Mouse (Mus musculus): ENCODE data around the gene Aldh1l1.
A peak's percentile ranks its signal among the peaks of the same experiment; 100 is the strongest.

Aldh1l1 gene

GRCm38 (mm10) chr6:90486176-90486921 lies at the start of gene Aldh1l1:
Gene Aldh1l1, plus strand, starts transcription at chr6:90486427.
- no peak for DNase-seq (ENCODE audit: extremely low read depth, insufficient read length, low spot score)

DNA sequence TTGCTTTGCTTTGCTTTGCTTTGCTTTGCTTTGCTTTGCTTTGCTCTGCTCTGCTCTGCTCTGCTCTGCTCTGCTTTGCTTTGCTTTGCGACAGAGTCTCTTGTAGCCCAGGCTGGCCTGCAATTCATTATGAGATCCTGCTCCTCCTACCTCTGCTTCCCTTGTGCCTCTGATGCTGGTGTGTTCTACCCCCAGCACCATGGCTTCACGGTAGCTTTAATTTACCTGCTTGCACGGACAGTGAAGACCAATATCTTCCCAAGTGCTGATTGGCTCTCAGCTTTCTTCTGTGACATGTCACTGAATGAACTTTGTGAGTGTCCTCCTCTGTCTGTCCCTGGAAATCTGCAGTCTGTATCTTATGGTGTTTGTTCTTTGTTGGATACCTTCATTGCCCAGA lies 49.2 kb upstream of the Aldh1l1 start:
- DNase-seq (ENCODE audit: extremely low read depth, insufficient read length, low spot score) = no peak

DNA sequence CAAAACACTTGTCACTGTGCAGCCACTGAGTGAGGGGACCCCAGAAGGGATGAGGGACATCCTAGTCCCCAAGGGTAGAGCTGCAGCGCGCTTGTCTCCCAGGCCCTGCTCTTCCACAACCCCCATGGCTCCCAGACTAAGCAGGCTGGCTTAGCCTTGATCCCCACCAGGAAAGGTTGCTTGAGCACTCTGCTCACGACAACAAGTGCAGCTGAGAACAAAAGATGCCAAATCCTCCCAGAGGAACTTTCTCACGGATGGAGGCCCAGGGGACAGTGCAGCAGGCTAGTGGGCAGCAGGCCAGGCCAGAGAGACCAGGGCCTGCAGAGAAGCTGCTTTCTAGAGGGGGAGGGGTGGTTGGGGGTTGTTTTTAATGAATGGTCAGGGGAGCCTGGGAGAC lies 39.3 kb upstream of the Aldh1l1 start:
- no peak for DNase-seq (ENCODE audit: extremely low read depth, insufficient read length, low spot score)

- DNase-seq (ENCODE audit: extremely low read depth, insufficient read length, low spot score) = no peak
Measured at GRCm38 (mm10) chr6:90450179-90450578, 36.0 kb upstream of the Aldh1l1 start.

GRCm38 (mm10) chr6:90450697-90451096 lies 35.5 kb upstream of the Aldh1l1 start:
- DNase-seq (ENCODE audit: extremely low read depth, insufficient read length, low spot score) = no peak

DNA sequence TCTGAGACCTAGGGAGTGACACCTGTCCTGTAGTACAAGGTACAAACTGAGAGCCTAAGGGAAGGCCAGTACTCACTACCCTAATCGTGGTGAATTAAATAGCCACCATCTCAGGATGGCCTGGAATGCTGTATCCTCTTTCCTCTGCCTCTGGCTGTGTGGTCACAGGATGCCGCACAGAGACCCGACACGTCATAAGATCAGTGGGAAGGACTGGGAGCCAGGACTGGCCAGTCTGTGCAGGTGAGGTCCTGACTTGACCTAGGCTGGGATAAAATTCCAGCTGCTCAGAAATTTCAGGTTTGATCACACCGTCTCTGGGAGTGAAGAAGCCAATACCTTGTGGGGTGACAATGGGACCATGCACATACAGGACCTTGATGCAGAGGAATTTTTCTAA lies 34.7 kb upstream of the Aldh1l1 start:
- DNase-seq (ENCODE audit: extremely low read depth, insufficient read length, low spot score) = no peak

GRCm38 (mm10) chr6:90452603-90453002 lies 33.6 kb upstream of the Aldh1l1 start:
- no peak for DNase-seq (ENCODE audit: extremely low read depth, insufficient read length, low spot score)

DNA sequence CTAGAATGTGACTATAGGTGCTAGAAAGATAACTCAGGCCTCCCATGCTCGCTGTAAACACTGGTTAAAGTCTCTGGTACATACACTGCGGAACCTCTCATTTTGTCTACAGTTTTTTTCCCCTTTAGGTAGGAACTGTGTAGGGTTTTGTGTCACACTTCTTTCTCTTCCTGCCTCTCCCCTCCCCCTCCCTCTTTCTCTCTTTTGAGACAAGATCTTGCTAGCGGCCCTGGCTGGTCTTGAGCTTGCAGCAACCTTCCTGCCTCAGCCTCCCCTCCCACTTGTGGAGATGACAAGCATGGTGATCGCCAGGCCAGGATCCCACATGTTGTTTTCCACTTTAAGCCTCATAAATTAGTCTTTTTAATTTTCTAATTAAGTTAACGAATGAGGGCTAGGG lies 32.5 kb upstream of the Aldh1l1 start:
- no peak for DNase-seq (ENCODE audit: extremely low read depth, insufficient read length, low spot score)

GRCm38 (mm10) chr6:90457421-90457820 lies 28.8 kb upstream of the Aldh1l1 start:
- DNase-seq (ENCODE audit: extremely low read depth, insufficient read length, low spot score) = no peak

DNA sequence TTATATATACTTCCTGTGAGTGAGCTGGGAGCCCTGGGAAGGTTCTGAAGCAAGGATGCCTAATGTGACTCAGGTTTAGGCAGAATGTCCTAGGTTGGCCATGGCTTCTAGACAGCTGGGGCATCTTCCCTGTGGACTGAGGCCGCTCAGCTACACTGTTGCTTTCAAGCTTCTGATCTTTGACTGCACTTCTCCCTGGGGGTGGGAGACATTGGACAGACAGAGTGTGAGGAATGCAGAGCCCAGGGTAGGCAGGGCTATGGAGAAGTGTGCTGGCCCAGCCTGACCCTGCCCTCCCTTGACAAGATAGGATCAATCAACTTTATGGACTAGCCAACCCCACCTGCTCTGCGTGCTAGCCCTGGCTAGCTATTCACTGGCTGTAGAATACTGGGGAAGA lies 25.0 kb upstream of the Aldh1l1 start:
- DNase-seq (ENCODE audit: extremely low read depth, insufficient read length, low spot score) = no peak

- DNase-seq (ENCODE audit: extremely low read depth, insufficient read length, low spot score) = no peak
Measured at GRCm38 (mm10) chr6:90461771-90462170, 24.5 kb upstream of the Aldh1l1 start.

DNA sequence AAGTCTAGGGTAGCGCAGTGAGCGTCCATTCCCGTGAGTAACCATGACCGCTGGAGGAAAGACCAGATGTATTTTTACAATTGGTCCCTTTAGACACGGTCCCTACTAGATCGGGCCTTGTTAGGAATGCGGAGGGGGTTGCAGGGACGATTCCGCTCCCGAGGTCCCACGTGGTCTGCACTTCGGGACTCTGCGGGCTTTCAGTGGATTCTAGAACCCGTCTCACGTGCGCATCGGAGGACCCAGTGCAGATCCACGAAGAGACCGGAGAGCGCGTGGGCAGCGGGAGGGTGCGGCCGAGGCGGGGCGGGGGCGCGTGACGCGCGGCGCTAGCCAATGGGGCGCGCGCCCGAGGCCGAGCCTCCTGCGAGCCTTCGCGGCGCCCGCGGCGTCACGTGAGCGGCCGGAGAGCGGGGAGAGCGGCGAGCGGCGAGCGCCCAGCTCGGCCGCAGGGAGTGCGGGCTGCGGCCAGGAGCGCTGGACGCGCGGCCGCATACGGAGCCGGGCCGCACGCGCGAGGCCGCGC lies 24.0 kb upstream of the Aldh1l1 start, which contains the start of gene Klf15:
Gene Klf15, plus strand, starts transcription at position 396 of the 526 bp plus-strand sequence.
- DNase-seq (ENCODE audit: extremely low read depth, insufficient read length, low spot score) = no peak

- DNase-seq (ENCODE audit: extremely low read depth, insufficient read length, low spot score) = no peak
Measured at GRCm38 (mm10) chr6:90462841-90463227, 23.4 kb upstream of the Aldh1l1 start.

DNA sequence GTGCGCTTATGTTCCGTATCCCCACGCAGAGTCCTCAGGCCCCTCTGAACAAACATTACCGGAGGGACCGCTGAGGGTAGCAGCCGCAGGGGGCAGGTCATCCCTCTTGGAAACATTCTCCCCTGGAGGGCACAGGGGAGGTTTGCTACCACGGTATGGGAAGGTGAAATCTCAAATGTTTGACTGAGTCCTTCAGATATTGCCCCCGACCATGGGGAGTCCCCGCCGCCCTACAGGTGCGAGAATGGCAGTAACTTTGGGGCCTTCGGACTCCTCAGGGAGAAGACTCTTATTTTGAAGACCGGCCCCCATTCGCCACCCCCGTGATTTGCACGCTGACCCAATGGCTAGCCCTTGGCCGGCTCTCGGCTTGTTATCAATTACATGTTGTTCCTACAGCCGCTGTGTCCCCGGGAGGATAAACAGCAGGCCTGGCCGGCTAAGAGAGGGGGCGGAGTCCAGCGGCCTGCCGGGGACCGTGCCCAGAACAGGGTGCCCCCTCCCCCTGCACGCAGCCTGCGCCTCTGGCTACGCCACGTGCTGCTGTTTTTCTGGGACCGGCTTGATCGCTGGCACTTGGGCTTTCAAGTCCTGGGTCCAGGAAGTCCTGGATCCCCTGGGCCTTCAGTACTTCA lies 22.9 kb upstream of the Aldh1l1 start:
- no peak for DNase-seq (ENCODE audit: extremely low read depth, insufficient read length, low spot score)

- DNase-seq (ENCODE audit: extremely low read depth, insufficient read length, low spot score) = no peak
Measured at GRCm38 (mm10) chr6:90463890-90464421, 22.3 kb upstream of the Aldh1l1 start.

- DNase-seq (ENCODE audit: extremely low read depth, insufficient read length, low spot score) = no peak
Measured at GRCm38 (mm10) chr6:90465028-90465640, 21.1 kb upstream of the Aldh1l1 start.

DNA sequence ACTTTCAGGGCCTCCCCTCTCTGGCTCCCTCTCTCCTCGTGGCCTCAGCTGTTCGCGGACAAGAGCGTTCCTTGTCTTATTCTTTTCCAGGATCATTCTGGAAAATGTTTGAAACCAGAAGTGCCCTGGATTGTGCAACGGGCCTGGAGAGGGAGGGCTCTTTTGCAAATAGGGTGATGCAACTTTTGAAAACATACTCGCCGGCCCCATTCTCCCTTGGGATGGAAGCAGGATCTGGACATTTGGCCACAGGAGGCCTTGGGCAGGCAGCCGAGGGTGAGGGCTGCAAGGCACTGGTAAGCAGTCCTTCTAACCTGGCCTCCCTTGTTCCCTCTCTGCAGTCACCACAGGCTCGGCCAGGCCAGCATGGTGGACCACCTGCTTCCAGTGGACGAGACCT lies 20.1 kb upstream of the Aldh1l1 start:
- peak; percentile 39 for DNase-seq (ENCODE audit: extremely low read depth, insufficient read length, low spot score)

DNA sequence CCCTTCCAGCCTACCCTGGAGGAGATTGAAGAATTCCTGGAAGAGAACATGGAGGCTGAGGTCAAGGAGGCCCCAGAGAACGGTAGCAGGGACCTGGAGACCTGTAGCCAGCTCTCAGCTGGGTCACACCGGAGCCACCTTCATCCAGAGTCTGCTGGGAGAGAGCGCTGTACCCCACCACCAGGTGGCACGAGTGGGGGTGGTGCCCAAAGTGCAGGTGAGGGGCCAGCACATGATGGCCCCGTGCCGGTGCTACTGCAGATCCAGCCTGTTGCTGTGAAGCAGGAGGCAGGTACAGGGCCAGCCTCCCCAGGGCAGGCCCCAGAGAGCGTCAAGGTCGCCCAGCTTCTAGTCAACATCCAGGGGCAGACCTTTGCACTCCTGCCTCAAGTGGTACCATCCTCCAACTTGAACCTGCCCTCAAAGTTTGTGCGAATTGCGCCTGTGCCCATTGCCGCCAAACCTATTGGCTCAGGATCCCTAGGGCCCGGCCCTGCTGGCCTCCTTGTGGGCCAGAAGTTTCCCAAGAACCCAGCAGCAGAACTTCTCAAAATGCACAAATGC lies 19.3 kb upstream of the Aldh1l1 start:
- no peak for DNase-seq (ENCODE audit: extremely low read depth, insufficient read length, low spot score)

GRCm38 (mm10) chr6:90468216-90468615 lies 18.0 kb upstream of the Aldh1l1 start:
- DNase-seq (ENCODE audit: extremely low read depth, insufficient read length, low spot score) = no peak

DNA sequence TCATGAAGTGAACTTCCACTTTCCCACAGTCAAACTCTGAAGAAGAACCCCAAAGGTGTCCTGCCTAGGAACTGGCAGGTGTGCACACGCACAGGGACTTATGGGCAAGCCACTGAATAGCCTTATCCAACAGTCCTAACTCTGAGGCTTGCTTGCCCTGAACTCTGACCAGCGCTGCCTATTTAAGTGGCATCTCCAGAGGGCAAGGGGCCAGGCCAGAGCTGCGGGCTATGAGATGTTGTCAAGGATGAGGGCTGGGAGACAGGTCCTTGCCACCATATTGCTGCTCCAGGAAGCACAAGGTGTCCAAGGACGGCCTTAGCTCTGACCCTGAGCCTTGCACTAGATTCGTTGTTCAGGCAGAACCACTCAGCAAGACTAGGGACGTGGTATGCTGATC lies 17.2 kb upstream of the Aldh1l1 start:
- no peak for DNase-seq (ENCODE audit: extremely low read depth, insufficient read length, low spot score)

GRCm38 (mm10) chr6:90470255-90470654 lies 16.0 kb upstream of the Aldh1l1 start:
- DNase-seq (ENCODE audit: extremely low read depth, insufficient read length, low spot score) = no peak
